Comparison of ENCODE assay signal across 15 mouse cellular contexts in the genomic region with DNA sequence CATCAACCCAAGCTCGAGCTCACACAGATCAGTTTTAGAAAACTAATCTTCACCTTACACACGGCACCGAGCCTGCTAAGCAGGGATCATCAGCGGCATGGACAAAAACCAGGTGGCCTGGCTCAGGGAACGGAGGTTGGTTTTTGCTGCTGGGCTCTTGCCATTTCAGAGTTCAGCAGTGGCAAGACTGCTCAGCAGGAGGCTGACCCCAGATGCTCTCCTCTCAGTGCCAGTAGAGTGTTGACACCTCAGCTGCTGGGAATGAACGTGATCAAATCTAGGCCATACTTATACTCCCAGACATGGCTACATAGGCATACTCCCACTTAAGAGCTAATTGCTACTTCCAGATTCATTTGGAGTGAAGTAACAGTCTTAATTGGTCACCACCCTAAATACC.
A peak's percentile ranks its signal among the peaks of the same experiment; 100 is the strongest.
DNase-seq lines count a peak whose midpoint lies in the region; ATAC-seq and TF ChIP-seq lines count a peak whose summit lies in the region.
"Had no signal": no experiment of that assay in that cellular context is flagged by ENCODE, and none has a peak within 500 bp of the region (broad histone marks: within the 10 kb centered on the region; RNA-seq: fewer than 3 reads in every experiment).

No protein-coding gene starts in this region.

- peaks cover 27% of the 10 kb centered on the region for H3K4me1 ChIP-seq in heart, embryonic 11.5 days (ENCODE audit: control insufficient read depth, insufficient read depth, low read length)
- peaks cover 6% of the 10 kb centered on the region; the same call in 1 of the 2 replicates for H3K4me1 ChIP-seq in forebrain, postnatal 0 days (ENCODE audit: insufficient read depth)

- no peak overlapping the region for H3K4me3 ChIP-seq in heart, embryonic 11.5 days (ENCODE audit: low read depth, low read length)
- H3K4me3 ChIP-seq in forebrain, postnatal 0 days (ENCODE audit: low read depth, low read length) = no peak overlapping the region
- H3K4me3 ChIP-seq: forebrain, embryonic 12.5 days; midbrain, embryonic 12.5 days had no signal

- 44% methylated on average over 6 of the region's 6 CpGs for WGBS in heart, embryonic 11.5 days (ENCODE audit: insufficient replicate concordance)
- WGBS in forebrain, postnatal 0 days = 78% methylated on average over 6 of the region's 6 CpGs

- H3K9me3 ChIP-seq in heart, embryonic 11.5 days (replicated peaks; ENCODE audit: control insufficient read depth, low read length) = no peaks in the 10 kb centered on the region
- H3K9me3 ChIP-seq in forebrain, postnatal 0 days (ENCODE audit: low read length) = no peaks in the 10 kb centered on the region
- H3K9me3 ChIP-seq: forebrain, embryonic 12.5 days; midbrain, embryonic 12.5 days had no signal

- TF ChIP-seq CTCF in forebrain, postnatal 0 days (IDR thresholded peaks at IDR 0.05; ENCODE audit: low read depth) = no peak

- no peak overlapping the region for H3K9ac ChIP-seq in heart, embryonic 11.5 days (ENCODE audit: low read depth, low read length)
- no peak overlapping the region for H3K9ac ChIP-seq in forebrain, postnatal 0 days
- H3K9ac ChIP-seq: forebrain, embryonic 12.5 days; hindbrain, embryonic 14.5 days; midbrain, embryonic 12.5 days had no signal

- intact Hi-C loops in left cerebral cortex, postnatal 4 days (cut with DNase I) = no loop called here

- ATAC-seq in heart, embryonic 11.5 days (replicated peaks; ENCODE audit: insufficient number of reproducible peaks, low FRiP score, low TSS enrichment) = 0 out of 2 replicates have a peak, but pooled peaks have one; percentile 22
- ATAC-seq in forebrain, postnatal 0 days = no peak
- ATAC-seq: lung, postnatal 0 days had no signal

- no peaks in the 10 kb centered on the region for H3K36me3 ChIP-seq in heart, embryonic 11.5 days (ENCODE audit: control insufficient read depth, insufficient read depth, low read length)
- no peaks in the 10 kb centered on the region for H3K36me3 ChIP-seq in forebrain, postnatal 0 days (ENCODE audit: insufficient read depth)
- H3K36me3 ChIP-seq: forebrain, embryonic 12.5 days; midbrain, embryonic 12.5 days had no signal

- no peaks in the 10 kb centered on the region for H3K27me3 ChIP-seq in heart, embryonic 11.5 days (ENCODE audit: control insufficient read depth, insufficient read depth, low read length)
- H3K27me3 ChIP-seq in forebrain, postnatal 0 days (ENCODE audit: insufficient read depth, low read length) = no peaks in the 10 kb centered on the region
- H3K27me3 ChIP-seq: CH12.LX; forebrain, embryonic 12.5 days; midbrain, embryonic 12.5 days had no signal

- H3K4me2 ChIP-seq in heart, embryonic 11.5 days = no peak overlapping the region; the same call in 1 of the 2 replicates
- no peak overlapping the region for H3K4me2 ChIP-seq in forebrain, postnatal 0 days (ENCODE audit: low read depth)
- H3K4me2 ChIP-seq: forebrain, embryonic 12.5 days; hindbrain, embryonic 14.5 days; liver, embryonic 11.5 days; midbrain, embryonic 12.5 days had no signal

- no peak overlapping the region for H3K27ac ChIP-seq in heart, embryonic 11.5 days (ENCODE audit: low read depth, low read length)
- no peak overlapping the region for H3K27ac ChIP-seq in forebrain, postnatal 0 days (ENCODE audit: low read depth, low read length)
- H3K27ac ChIP-seq: forebrain, embryonic 12.5 days; hindbrain, embryonic 14.5 days; midbrain, embryonic 12.5 days had no signal

- DNase-seq in left cerebral cortex, postnatal 4 days = peak; percentile 53
- DNase-seq in left cerebral cortex, adult 11 months (ENCODE audit: low spot score) = no peak
- DNase-seq in cerebellum, adult 9-11 months = peak; percentile 76
- DNase-seq in skeletal muscle tissue, adult 2 months (ENCODE audit: low read depth, low spot score) = peak; percentile 52
- DNase-seq in lung, postnatal 36 days = no peak
- no peak for DNase-seq in forebrain, postnatal 0 days
- DNase-seq: adrenal gland, adult 2 months; gastrocnemius, postnatal 14 days had no signal

Comparison
In these comparisons a context has a peak if more than half of its experiments do, and no peak if none do; other contexts are left out.
1. DNase-seq: peak in left cerebral cortex, postnatal 4 days (single experiment), cerebellum, adult 9-11 months (single experiment) and skeletal muscle tissue, adult 2 months (single experiment); none in left cerebral cortex, adult 11 months (single experiment), lung, postnatal 36 days (single experiment) and forebrain, postnatal 0 days (single experiment).